Mouse (Mus musculus) Patski (cell line): ENCODE measurements at regions not wholly inside any gene's neighbourhood (a gene's known extent, or its start where the extent isn't known, plus 50 kb on each side); places are given as distances from the start of the nearest gene placed in this dataset.
A peak's percentile ranks its signal among the peaks of the same experiment; 100 is the strongest.

Experiments used
- ATAC-seq: fragments of 100-300 bp; one replicate; pipeline ENCODE4 v1.8.0; 2021
- CTCF ChIA-PET: fragments of 350-600 bp; sonication (Branson Sonifier 250); formaldehyde crosslinking; loops from one replicate; lab custom pipeline; 2022; ENCODE audit warnings: inconsistent platforms; lab: Charles Lee
- POLR2A ChIA-PET: fragments of 350-600 bp; sonication (Branson Sonifier 250); formaldehyde crosslinking; loops from one replicate; lab custom pipeline; 2022; ENCODE audit warnings: antibody characterized with exemption, inconsistent platforms; lab: Charles Lee
- DNase-seq: peaks from one replicate; pipeline ENCODE4 v3.0.0-alpha.2; 2011; ENCODE audit warnings: low read depth, low spot score
- H3K27me3 ChIP-seq: fragments of 371-371 bp; one replicate; pipeline ENCODE4 v1.5.1; 2021
- CTCF ChIP-seq: fragments of 100-300 bp; IDR thresholded peaks from one replicate; pipeline ENCODE4 v1.5.1; 2021
- in situ Hi-C: fragments of 300-500 bp; cut with MboI; formaldehyde crosslinking; loops from 3 replicates; pipeline ENCODE4 v1.11.1; 2018; ENCODE audit warnings: low pct_unique_long_range_greater_than_20kb, mixed read lengths

DNA sequence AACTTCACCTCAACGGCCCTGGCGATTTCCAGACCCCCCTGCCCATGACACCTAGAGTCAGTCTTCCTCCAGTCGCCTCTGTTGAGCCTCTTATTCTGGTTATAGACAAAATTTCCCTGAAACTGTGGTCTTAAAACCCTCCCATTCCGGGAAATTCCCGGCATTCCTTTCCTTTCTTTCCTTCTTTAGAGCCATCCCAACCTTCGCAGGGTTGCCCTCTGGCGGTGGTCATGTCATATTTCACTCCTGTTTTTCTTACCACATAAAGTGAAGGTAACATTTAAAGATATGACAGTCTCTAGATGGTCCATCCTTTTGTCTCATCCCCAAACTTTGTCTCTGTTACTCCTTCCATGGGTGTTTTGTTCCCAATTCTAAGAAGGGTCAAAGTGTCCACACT is 72.9 kb upstream of the Fhl2 start:
- no peaks in the 10 kb centered on the region for H3K27me3 ChIP-seq
- ATAC-seq: no peak
- ChIA-PET POLR2A (no interaction called here), CTCF (no interaction called here)
- in situ Hi-C loops: loop anchor here (5.0 kb wide), 2 partner anchors 127 to 357 kb away; no protein-coding TSS in a partner anchor
- DNase-seq: no peak
- peak; percentile 74 for TF ChIP-seq CTCF

- POLR2A ChIA-PET: no interaction called here
- no peak for DNase-seq
- CTCF ChIA-PET: interaction anchor here (1.0 to 1.4 kb wide), 3 partner anchors 9 to 17 kb away, joined by 3 read pairs; no protein-coding TSS in a partner anchor
- in situ Hi-C loops: no loop called here
- no peak for ATAC-seq
- TF ChIP-seq CTCF: no peak
- no peaks in the 10 kb centered on the region for H3K27me3 ChIP-seq
Observed at GRCm38 (mm10) chr1:43273236-43273868, 76.6 kb upstream of the Fhl2 start.

GRCm38 (mm10) chr1:43291736-43292135 is 95.0 kb upstream of the Fhl2 start:
- ChIA-PET CTCF (no interaction called here), POLR2A (no interaction called here)
- in situ Hi-C loops: loop anchor here (25.0 kb wide), 1 partner anchor 771 kb away; the partner anchor contains the start of gene Gm8251
- no peak for TF ChIP-seq CTCF
- no peaks in the 10 kb centered on the region for H3K27me3 ChIP-seq
- DNase-seq: no peak
- ATAC-seq: no peak

GRCm38 (mm10) chr1:43292561-43292960 is 95.8 kb upstream of the Fhl2 start:
- DNase-seq (no peak), ATAC-seq (no peak)
- ChIA-PET POLR2A (no interaction called here), CTCF (no interaction called here)
- H3K27me3 ChIP-seq: no peaks in the 10 kb centered on the region
- in situ Hi-C loops: loop anchor here (25.0 kb wide), 1 partner anchor 770 kb away; the partner anchor contains the start of gene Gm8251
- no peak for TF ChIP-seq CTCF

DNA sequence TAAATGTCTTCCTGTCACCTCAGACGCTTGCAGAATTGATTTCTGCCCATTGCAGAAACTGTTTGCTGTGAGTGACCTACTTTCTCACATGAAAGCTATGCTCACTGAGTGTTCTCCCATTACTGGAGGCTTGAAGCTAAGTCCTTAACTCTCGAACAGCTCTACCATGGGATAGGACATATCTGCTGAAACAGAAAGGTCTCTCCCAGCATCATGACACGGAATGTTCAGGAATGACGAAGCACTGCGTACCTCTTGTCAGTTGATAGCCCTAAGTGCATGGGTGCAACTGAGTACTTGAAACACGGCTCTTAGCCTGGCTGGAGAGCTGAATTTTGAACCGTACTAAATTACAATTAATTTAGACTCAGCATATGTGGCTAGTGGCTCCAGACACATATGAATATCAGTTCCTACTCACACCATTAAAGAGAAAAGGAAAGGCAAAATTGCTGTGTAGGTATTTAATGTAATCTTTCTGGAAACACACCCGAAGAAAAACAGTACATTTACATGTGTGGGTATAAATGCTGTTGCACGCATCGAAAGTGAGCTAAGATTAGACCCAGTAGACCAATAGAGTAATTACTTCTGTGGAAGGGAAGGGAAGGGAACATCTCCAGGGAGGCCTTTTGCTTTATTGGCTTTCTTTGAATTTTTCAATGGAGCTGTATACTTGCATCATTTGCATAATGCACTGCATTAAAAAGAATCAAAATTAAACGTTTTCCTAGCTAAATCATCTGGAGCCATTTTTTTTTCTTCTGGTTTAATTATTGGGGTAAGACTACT is 97.6 kb upstream of the Fhl2 start:
- DNase-seq: no peak
- H3K27me3 ChIP-seq: no peaks in the 10 kb centered on the region
- ATAC-seq: no peak
- ChIA-PET CTCF (interaction anchor here (1.4 to 1.8 kb wide), 2 partner anchors 11 to 27 kb away, joined by 3 to 5 read pairs; no protein-coding TSS in a partner anchor), POLR2A (no interaction called here)
- in situ Hi-C loops: loop anchor here (25.0 kb wide), 1 partner anchor 768 kb away; the partner anchor contains the start of gene Gm8251
- TF ChIP-seq CTCF: no peak

DNA sequence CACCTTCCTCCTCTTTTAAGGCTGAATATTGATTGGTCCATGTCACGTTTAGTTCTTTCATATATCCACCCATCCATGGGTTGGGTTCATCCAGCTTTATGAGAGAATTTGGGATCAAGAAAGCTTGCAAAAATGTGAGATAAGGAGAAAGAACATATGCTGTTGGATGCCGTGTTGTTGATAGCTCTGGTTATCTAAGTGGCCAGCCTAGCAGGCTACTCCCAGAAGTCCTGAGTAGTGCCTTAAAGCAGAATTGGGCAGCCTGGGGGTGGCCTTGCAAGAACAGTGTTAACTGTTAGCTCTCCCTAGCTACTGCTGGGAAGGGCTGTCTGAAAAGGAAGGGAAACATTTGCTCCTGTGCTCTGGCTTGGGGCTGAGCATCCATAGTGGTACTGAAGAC is 100.8 kb upstream of the Fhl2 start:
- in situ Hi-C loops: loop anchor here (25.0 kb wide), 1 partner anchor 765 kb away; the partner anchor contains the start of gene Gm8251
- CTCF ChIA-PET: interaction anchor here (0.7 to 1.4 kb wide), 3 partner anchors 398 to 442 kb away, joined by 3 to 4 read pairs (median 3); no protein-coding TSS in a partner anchor
- DNase-seq: no peak
- POLR2A ChIA-PET: no interaction called here
- H3K27me3 ChIP-seq: no peaks in the 10 kb centered on the region
- ATAC-seq: no peak
- TF ChIP-seq CTCF: no peak

GRCm38 (mm10) chr1:43298746-43299145 is 102.0 kb upstream of the Fhl2 start:
- in situ Hi-C loops: loop anchor here (25.0 kb wide), 1 partner anchor 764 kb away; the partner anchor contains the start of gene Gm8251
- no peak for DNase-seq
- ChIA-PET POLR2A (no interaction called here), CTCF (interaction anchor here (1.0 to 2.2 kb wide), 8 partner anchors 9 to 396 kb away, joined by 3 to 6 read pairs (median 4); no protein-coding TSS in a partner anchor)
- no peaks in the 10 kb centered on the region for H3K27me3 ChIP-seq
- ATAC-seq: no peak
- TF ChIP-seq CTCF: no peak

GRCm38 (mm10) chr1:43299490-43300302 is 102.9 kb upstream of the Fhl2 start:
- no peak for ATAC-seq
- in situ Hi-C loops: loop anchor here (5.0 to 25.0 kb wide), 3 partner anchors 143 to 763 kb away; partner anchors contain the start of genes Gm8251 and Nck2

DNA sequence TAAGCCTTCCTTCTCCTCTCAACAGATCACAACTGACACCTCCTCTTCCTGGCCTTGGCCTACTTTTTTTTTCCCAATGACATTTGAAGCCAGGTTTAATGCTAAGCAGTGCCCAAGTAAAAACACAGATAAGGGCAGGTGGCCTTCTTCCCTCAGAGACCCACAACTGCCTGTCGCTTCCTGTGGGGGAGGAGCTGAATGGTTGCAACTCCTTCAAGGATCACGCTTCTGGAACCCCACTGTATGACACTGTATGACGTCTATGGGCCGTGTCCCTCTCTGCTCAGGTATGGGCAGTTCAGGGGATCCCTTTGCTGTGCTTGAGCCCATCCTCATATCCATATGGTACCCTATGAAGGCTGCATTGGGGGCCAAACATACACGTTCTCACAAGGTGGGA is 103.9 kb upstream of the Fhl2 start:
- TF ChIP-seq CTCF: no peak
- DNase-seq (no peak), ATAC-seq (no peak)
- POLR2A ChIA-PET: no interaction called here
- H3K27me3 ChIP-seq: no peaks in the 10 kb centered on the region
- CTCF ChIA-PET: interaction anchor here (0.9 to 1.0 kb wide), 2 partner anchors 158 to 412 kb away, joined by 3 read pairs; no protein-coding TSS in a partner anchor
- in situ Hi-C loops: loop anchor here (5.0 kb wide), 2 partner anchors 142 to 442 kb away; partner anchors contain the start of gene Nck2

More at GRCm38 (mm10) chr1:43299490-43300302, 102.9 kb upstream of the Fhl2 start:
- no peaks in the 10 kb centered on the region for H3K27me3 ChIP-seq
- ChIA-PET CTCF (interaction anchor here (0.7 to 2.2 kb wide), 15 partner anchors 9 to 442 kb away, joined by 3 to 7 read pairs (median 3); no protein-coding TSS in a partner anchor), POLR2A (interaction anchor here (0.7 kb wide), 1 partner anchor 141 kb away, joined by 3 read pairs; no protein-coding TSS in a partner anchor)
- TF ChIP-seq CTCF: peak; percentile 57
- DNase-seq: no peak
